Mouse (Mus musculus): ENCODE results near the gene Cyb5b.

- TF ChIP-seq CTCF (IDR thresholded peaks at IDR 0.05; ENCODE audit: insufficient read depth, low read depth, low read length) (no peak), POLR2A (IDR thresholded peaks at IDR 0.05; ENCODE audit: insufficient read depth, low read depth, low read length) (no peak)
These were observed 6.4 kb downstream of the Cyb5b start for GRCm38 (mm10) chr8:107156816-107157215.

All from olfactory bulb, adult 2 months (tissue).